8 mouse cellular contexts compared by ENCODE assay signal in the genomic region with DNA sequence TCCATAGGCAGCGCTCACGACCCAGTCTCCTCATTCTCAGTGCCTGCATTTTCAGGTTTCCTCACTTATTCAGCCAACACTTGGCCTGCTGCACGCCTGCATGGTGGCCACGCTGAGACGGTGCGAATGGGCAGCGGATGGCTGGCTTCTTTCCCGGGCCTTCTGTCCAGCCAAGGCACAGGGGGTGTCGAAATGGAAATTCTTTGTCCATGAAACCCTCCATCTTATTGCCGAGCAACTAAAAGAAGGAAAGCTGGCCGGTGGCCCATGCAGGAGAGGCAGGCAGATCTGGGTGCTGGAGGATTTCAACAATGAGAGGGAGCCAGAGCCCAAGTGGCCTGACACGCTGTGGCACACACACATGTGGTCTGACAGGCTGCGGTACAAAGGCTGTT. TPM values are rescaled to one million over a fixed set of nuclear protein-coding genes. Genes with fewer than 3 reads are reported as not detected.
DNase-seq lines count a peak whose midpoint lies in the region; ATAC-seq lines count a peak whose summit lies in the region.
"Had no signal": no experiment of that assay in that cellular context is flagged by ENCODE, and none has a peak within 500 bp of the region (broad histone marks: within the 10 kb centered on the region; RNA-seq: fewer than 3 reads in every experiment).

No protein-coding gene starts in this region.

- no peak overlapping the region for H3K4me2 ChIP-seq in midbrain, embryonic 15.5 days
- H3K4me2 ChIP-seq: lung, embryonic 15.5 days had no signal

- peak; percentile 62 for DNase-seq in adrenal gland, adult 8-10 months
- DNase-seq in cerebellum, adult 11 months = peak; percentile 88
- peak; percentile 84 for DNase-seq in gastrocnemius, adult 18-20 months (ENCODE audit: low spot score)
- DNase-seq in layer of hippocampus, adult 8-10 months (ENCODE audit: low spot score in 2 of 2) = peak; percentile 72 to 76
- DNase-seq in thymus, postnatal 0 days (ENCODE audit: low spot score) = no peak

- peak; percentile 79 for ATAC-seq in midbrain, embryonic 15.5 days (replicated peaks)
- ATAC-seq in erythroid progenitor cell, adult 5-6 weeks (replicated peaks; ENCODE audit: low FRiP score, poor library complexity, severe bottlenecking) = no peak

- no peak overlapping the region for H3K9ac ChIP-seq in midbrain, embryonic 15.5 days
- H3K9ac ChIP-seq: lung, embryonic 15.5 days had no signal

- H3K4me1 ChIP-seq in midbrain, embryonic 15.5 days = peaks cover 11% of the 10 kb centered on the region

- H3K4me3 ChIP-seq in midbrain, embryonic 15.5 days = no peak overlapping the region
- H3K4me3 ChIP-seq: lung, embryonic 15.5 days had no signal

- H3K9me3 ChIP-seq in midbrain, embryonic 15.5 days = no peaks in the 10 kb centered on the region
- H3K9me3 ChIP-seq: lung, embryonic 15.5 days had no signal

- no peaks in the 10 kb centered on the region for H3K36me3 ChIP-seq in midbrain, embryonic 15.5 days (replicated peaks)
- H3K36me3 ChIP-seq: lung, embryonic 15.5 days had no signal

- 57% methylated on average over 13 of the region's 13 CpGs for WGBS in midbrain, embryonic 15.5 days

- peak overlapping the region; percentile 62 for H3K27ac ChIP-seq in midbrain, embryonic 15.5 days
- H3K27ac ChIP-seq: lung, embryonic 15.5 days had no signal

- no peaks in the 10 kb centered on the region for H3K27me3 ChIP-seq in midbrain, embryonic 15.5 days (replicated peaks)
- H3K27me3 ChIP-seq: lung, embryonic 15.5 days had no signal

RNA-seq across cellular contexts. Expression of a gene that starts 10.8 kb away (rescaled TPM):
- total RNA-seq in adrenal gland, adult 8-10 months (2022) = 1 to 10 TPM in 1 of 4 experiments, under 1 TPM in 2, not detected in 1; 0.20 to 1.0 (median 0.42) TPM
- not detected for total RNA-seq in gastrocnemius, adult 18-20 months (2021)
- total RNA-seq in layer of hippocampus, adult 8-10 months (2022) = 1 to 10 TPM; 2.7 to 4.6 (median 2.9) TPM
- 4.0 and 5.5 TPM in 2 replicates for polyA plus RNA-seq in midbrain, embryonic 15.5 days (2015; fragmentation: Nextera tagmentation; extraction: Ambion mirVana)
- total RNA-seq in erythroid progenitor cell, adult 5-6 weeks (2015; ENCODE audit: low replicate concordance) = not detected in 2 replicates
- not detected in 2 replicates for total RNA-seq in erythroid progenitor cell, adult 5-6 weeks (2017; ENCODE audit: low replicate concordance)
- 0.23 and 0.33 TPM in 2 replicates for polyA plus RNA-seq in thymus, postnatal 0 days (2015; fragmentation: Nextera tagmentation; extraction: Ambion mirVana)

RNA-seq across cellular contexts. Expression of a gene that starts 16.7 kb away (rescaled TPM):
- 10 to 100 TPM; 57.3 to 62.8 (median 61.1) TPM for total RNA-seq in adrenal gland, adult 8-10 months (2022)
- 10 to 100 TPM; 47.0 to 61.8 TPM for total RNA-seq in gastrocnemius, adult 18-20 months (2021)
- total RNA-seq in layer of hippocampus, adult 8-10 months (2022) = 10 to 100 TPM; 31.7 to 40.0 (median 39.2) TPM
- polyA plus RNA-seq in midbrain, embryonic 15.5 days (2015; fragmentation: Nextera tagmentation; extraction: Ambion mirVana) = 42.6 and 43.6 TPM in 2 replicates
- total RNA-seq in erythroid progenitor cell, adult 5-6 weeks (2015; ENCODE audit: low replicate concordance) = 3.2 and 3.4 TPM in 2 replicates
- total RNA-seq in erythroid progenitor cell, adult 5-6 weeks (2017; ENCODE audit: low replicate concordance) = 4.8 and 23.4 TPM in 2 replicates
- polyA plus RNA-seq in thymus, postnatal 0 days (2015; fragmentation: Nextera tagmentation; extraction: Ambion mirVana) = 23.3 and 23.7 TPM in 2 replicates

RNA-seq across cellular contexts. Expression of a gene that starts 56.0 kb away (rescaled TPM):
- 10 to 100 TPM; 14.2 to 21.1 (median 16.7) TPM for total RNA-seq in adrenal gland, adult 8-10 months (2022)
- 10 to 100 TPM; 12.4 to 14.4 TPM for total RNA-seq in gastrocnemius, adult 18-20 months (2021)
- 10 to 100 TPM; 17.0 to 23.8 (median 19.4) TPM for total RNA-seq in layer of hippocampus, adult 8-10 months (2022)
- polyA plus RNA-seq in midbrain, embryonic 15.5 days (2015; fragmentation: Nextera tagmentation; extraction: Ambion mirVana) = 60.4 and 62.9 TPM in 2 replicates
- 390 and 410 TPM in 2 replicates for total RNA-seq in erythroid progenitor cell, adult 5-6 weeks (2015; ENCODE audit: low replicate concordance)
- total RNA-seq in erythroid progenitor cell, adult 5-6 weeks (2017; ENCODE audit: low replicate concordance) = 315 and 333 TPM in 2 replicates
- polyA plus RNA-seq in thymus, postnatal 0 days (2015; fragmentation: Nextera tagmentation; extraction: Ambion mirVana) = 25.1 and 26.2 TPM in 2 replicates

RNA-seq across cellular contexts. Expression of a gene that starts 56.7 kb away (rescaled TPM):
- total RNA-seq in adrenal gland, adult 8-10 months (2022) = 10 to 100 TPM; 52.5 to 78.0 (median 65.2) TPM
- total RNA-seq in gastrocnemius, adult 18-20 months (2021) = 10 to 100 TPM; 81.4 to 84.1 TPM
- total RNA-seq in layer of hippocampus, adult 8-10 months (2022) = 10 to 100 TPM; 71.3 to 76.6 (median 74.9) TPM
- 91.7 and 95.6 TPM in 2 replicates for polyA plus RNA-seq in midbrain, embryonic 15.5 days (2015; fragmentation: Nextera tagmentation; extraction: Ambion mirVana)
- total RNA-seq in erythroid progenitor cell, adult 5-6 weeks (2015; ENCODE audit: low replicate concordance) = 36.0 and 87.6 TPM in 2 replicates
- 39.5 and 56.6 TPM in 2 replicates for total RNA-seq in erythroid progenitor cell, adult 5-6 weeks (2017; ENCODE audit: low replicate concordance)
- polyA plus RNA-seq in thymus, postnatal 0 days (2015; fragmentation: Nextera tagmentation; extraction: Ambion mirVana) = 133 and 135 TPM in 2 replicates

Comparison
In these comparisons a context has a peak if more than half of its experiments do, and no peak if none do; other contexts are left out.
1. RNA of a gene that starts 56.0 kb away (total RNA-seq): 315 to 410 TPM in erythroid progenitor cell, adult 5-6 weeks; 17.0 to 23.8 TPM in layer of hippocampus, adult 8-10 months, 14.2 to 21.1 TPM in adrenal gland, adult 8-10 months and 12.4 to 14.4 TPM in gastrocnemius, adult 18-20 months; every median in the first group is over 10 times any median in the second.